Mouse (Mus musculus): ENCODE results near the gene Rnf43. TPM values are rescaled to one million over a fixed set of nuclear protein-coding genes. Genes with fewer than 3 reads are reported as not detected.

Gene Rnf43
- polyA plus RNA-seq, 1 experiment: 19.6 TPM

DNA sequence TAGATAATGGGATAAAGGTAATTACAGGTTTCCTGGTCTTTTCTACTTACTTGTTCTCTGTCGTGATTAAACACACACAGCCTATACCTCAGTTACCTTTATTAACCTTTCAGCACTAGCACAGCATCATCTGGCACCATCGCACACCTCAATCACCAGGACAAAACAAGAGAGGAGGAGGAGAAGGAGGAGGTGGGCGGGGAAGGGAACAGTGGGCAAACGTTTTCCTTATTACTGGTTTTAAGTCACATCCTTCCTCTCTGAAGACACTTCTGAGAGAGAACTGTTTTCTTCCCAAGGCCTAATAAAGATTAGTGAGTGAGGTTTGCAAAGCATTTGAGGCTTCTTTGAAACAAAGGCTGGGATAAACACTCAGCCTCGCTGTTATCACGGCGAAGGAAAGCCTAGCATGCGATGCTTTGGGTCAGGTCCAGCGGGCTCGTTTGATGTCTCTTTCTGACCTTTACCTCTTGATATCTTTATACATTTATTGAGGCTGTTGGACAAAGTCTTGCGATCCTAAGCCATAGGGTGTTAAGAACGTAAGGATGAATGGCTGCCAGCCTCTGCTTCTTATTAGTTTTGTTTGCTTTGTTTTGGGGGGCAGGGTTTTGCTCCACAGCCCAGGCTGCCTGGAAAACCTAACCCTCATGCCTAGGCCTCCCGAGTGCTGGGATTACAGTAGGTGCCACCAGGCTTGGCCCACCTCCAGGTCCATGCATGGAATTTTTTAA, 20.5 kb downstream of the Rnf43 start:
- Histone ChIP-seq H3K4me3 (ENCODE audit: low read depth, low read length) (no peak overlapping the region), H3K4me1 (ENCODE audit: control insufficient read depth, insufficient read depth, insufficient read length, low read length) (peaks cover 33% of the 10 kb centered on the region), H3K36me3 (ENCODE audit: control insufficient read depth, insufficient read depth, low read length) (0 out of 2 replicates have a peak, but pooled peaks cover 1% of the 10 kb centered on the region), H3K27ac (ENCODE audit: insufficient read depth, low read depth, low read length) (peak overlapping the region; percentile 74), H3K27me3 (ENCODE audit: control insufficient read depth, insufficient read depth, low read length) (no peaks in the 10 kb centered on the region)
- 17% methylated on average over 13 of the region's 13 CpGs for WGBS
- TF ChIP-seq POLR2A (IDR thresholded peaks at IDR 0.05; ENCODE audit: low read depth, low read length) (no peak), CTCF (IDR thresholded peaks at IDR 0.05; ENCODE audit: extremely low read depth, insufficient read length, insufficient replicate concordance, low read depth, low read length) (no peak)

DNA sequence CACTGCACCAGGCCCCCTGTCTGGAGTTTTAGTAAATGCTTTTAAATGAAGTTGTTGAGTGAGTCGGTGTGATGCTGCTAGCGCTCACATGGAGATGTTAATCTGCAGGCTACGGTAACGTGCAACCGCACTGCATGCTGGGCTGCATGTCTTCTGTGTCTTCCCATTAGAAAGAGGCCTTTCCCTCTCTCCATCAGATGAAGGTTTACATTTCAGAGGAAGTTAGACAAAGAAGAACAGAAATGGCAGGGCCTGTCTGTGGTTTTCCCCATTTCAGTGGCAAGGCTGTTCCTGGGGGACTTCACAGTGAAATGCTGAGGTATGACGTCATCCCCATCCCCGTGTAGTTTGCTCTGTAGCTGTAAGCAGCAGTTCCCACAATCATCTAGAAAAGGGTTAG, 23.9 kb downstream of the Rnf43 start:
- Histone ChIP-seq H3K4me3 (ENCODE audit: low read depth, low read length) (no peak overlapping the region), H3K4me1 (ENCODE audit: control insufficient read depth, insufficient read depth, insufficient read length, low read length) (peaks cover 41% of the 10 kb centered on the region), H3K27ac (ENCODE audit: insufficient read depth, low read depth, low read length) (no peak overlapping the region), H3K36me3 (ENCODE audit: control insufficient read depth, insufficient read depth, low read length) (no peaks in the 10 kb centered on the region), H3K27me3 (ENCODE audit: control insufficient read depth, insufficient read depth, low read length) (no peaks in the 10 kb centered on the region)
- TF ChIP-seq CTCF (IDR thresholded peaks at IDR 0.05; ENCODE audit: extremely low read depth, insufficient read length, insufficient replicate concordance, low read depth, low read length) (no peak), POLR2A (IDR thresholded peaks at IDR 0.05; ENCODE audit: low read depth, low read length) (no peak)
- 28% methylated on average over 7 of the region's 7 CpGs for WGBS

DNA sequence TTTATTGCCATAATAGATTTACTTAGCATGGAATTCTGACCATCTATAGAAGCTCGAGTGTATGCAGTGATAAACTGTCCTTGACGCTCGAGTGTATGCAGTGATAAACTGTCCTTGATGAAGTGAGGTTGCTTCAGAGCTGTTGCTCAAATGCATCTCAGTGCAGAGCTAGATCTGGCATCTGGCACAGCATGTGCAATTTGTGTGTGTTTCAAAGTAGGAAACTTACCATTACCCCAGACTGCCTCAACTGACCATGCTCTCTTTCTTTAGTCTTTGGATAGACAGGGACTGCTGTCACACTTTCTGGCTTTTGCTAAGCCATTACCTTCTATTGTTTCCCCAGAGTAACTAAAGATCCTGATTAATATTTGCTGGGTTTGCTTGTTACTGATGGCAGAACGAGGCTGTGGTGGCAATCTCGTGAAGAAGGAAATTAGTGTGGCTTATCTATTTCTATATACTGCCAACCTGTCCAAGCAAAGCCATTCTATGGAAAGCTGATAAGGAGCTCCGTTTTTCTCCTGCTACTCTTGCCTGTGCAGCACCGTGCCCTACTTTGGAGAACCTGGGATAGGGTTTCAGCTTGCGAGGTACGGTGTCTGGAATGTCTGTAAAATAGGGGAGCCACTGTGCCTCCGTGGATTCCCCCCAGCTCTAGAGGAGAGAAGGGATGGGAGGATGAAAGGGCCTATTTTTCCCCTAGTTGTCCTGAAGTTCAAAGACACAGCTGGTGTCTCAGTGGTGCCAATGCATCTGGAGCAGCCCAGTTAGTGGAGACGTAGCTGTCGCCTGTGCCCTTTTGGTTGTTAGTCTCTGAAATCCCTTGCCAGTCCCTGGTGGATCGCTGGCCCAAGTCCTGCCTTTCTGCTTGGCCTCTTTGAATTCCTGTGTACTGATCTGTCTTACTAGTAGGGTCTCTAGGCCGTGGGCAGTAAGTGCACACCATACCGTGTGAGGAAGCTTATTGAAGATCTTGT, 25.0 kb downstream of the Rnf43 start:
- Histone ChIP-seq H3K4me1 (ENCODE audit: control insufficient read depth, insufficient read depth, insufficient read length, low read length) (peaks cover 35% of the 10 kb centered on the region), H3K27ac (ENCODE audit: insufficient read depth, low read depth, low read length) (peak overlapping the region; percentile 41), H3K27me3 (ENCODE audit: control insufficient read depth, insufficient read depth, low read length) (no peaks in the 10 kb centered on the region), H3K36me3 (ENCODE audit: control insufficient read depth, insufficient read depth, low read length) (no peaks in the 10 kb centered on the region), H3K4me3 (ENCODE audit: low read depth, low read length) (no peak overlapping the region)
- 24% methylated on average over 15 of the region's 15 CpGs for WGBS
- TF ChIP-seq POLR2A (IDR thresholded peaks at IDR 0.05; ENCODE audit: low read depth, low read length): no peak
- no peak for TF ChIP-seq CTCF (IDR thresholded peaks at IDR 0.05; ENCODE audit: extremely low read depth, insufficient read length, insufficient replicate concordance, low read depth, low read length)

DNA sequence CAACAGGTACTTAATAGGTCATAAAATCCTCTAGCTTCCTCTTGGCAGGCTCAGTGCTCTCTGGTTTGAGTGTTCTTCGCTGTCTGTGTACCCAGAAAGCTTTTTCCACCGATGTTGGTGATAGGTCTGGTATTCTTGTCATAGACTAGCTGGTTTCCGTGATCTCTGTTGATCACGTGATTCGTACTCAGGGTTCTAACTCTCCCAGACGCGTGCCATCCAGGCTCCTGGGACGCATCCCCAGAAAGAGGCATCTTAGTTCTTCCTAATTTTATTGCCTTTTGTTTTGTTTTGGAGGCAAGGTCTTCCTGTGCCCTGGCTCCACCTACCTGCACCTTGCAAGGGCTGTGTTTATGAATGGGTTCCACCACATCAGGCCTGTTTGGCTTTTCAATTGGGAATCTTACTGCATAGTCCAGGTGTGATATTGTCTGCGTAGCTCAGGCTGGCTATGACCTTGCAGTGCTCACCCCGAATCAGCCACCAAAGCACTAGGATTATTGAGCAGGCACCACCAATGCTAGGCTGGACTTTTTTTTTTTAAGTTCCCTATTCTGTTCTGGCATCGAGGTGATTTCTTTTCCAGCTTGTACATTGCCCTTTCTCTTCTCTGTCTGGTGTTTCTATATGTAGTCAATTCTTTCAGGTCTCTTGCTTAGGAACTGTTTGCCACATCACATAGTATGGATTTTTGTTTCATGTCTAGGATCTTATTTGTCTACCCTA, 26.1 kb downstream of the Rnf43 start:
- 23% methylated on average over 11 of the region's 11 CpGs for WGBS
- Histone ChIP-seq H3K27ac (ENCODE audit: insufficient read depth, low read depth, low read length) (peak overlapping the region; percentile 28), H3K36me3 (ENCODE audit: control insufficient read depth, insufficient read depth, low read length) (no peaks in the 10 kb centered on the region), H3K27me3 (ENCODE audit: control insufficient read depth, insufficient read depth, low read length) (no peaks in the 10 kb centered on the region), H3K4me3 (ENCODE audit: low read depth, low read length) (no peak overlapping the region), H3K4me1 (ENCODE audit: control insufficient read depth, insufficient read depth, insufficient read length, low read length) (peaks cover 32% of the 10 kb centered on the region)
- TF ChIP-seq CTCF (IDR thresholded peaks at IDR 0.05; ENCODE audit: extremely low read depth, insufficient read length, insufficient replicate concordance, low read depth, low read length) (no peak), POLR2A (IDR thresholded peaks at IDR 0.05; ENCODE audit: low read depth, low read length) (no peak)

DNA sequence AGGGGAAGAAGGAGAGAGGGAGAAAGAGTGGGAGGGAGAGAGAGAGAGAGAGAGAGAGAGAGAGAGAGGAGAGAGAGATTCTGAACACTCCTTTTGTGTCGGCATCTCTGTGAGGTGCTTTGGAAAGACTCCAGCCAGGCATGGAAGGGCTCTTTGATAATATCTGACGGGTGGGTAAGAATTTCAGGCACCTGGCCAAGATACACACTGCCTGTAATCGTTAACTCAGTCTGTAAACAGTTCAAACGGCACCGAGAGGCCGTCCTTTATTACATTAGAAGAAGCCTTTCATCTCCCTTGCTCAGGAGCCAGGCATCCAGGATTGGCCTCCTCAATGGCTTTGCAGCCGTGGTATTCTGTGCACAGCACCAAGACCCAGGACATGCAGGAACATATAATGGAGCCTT, 26.9 kb downstream of the Rnf43 start:
- 7% methylated on average over 7 of the region's 7 CpGs for WGBS
- Histone ChIP-seq H3K27ac (ENCODE audit: insufficient read depth, low read depth, low read length) (peak overlapping the region; percentile 57), H3K27me3 (ENCODE audit: control insufficient read depth, insufficient read depth, low read length) (no peaks in the 10 kb centered on the region), H3K4me3 (ENCODE audit: low read depth, low read length) (peak overlapping the region; percentile 14), H3K4me1 (ENCODE audit: control insufficient read depth, insufficient read depth, insufficient read length, low read length) (peaks cover 32% of the 10 kb centered on the region), H3K36me3 (ENCODE audit: control insufficient read depth, insufficient read depth, low read length) (no peaks in the 10 kb centered on the region)
- no peak for TF ChIP-seq CTCF (IDR thresholded peaks at IDR 0.05; ENCODE audit: extremely low read depth, insufficient read length, insufficient replicate concordance, low read depth, low read length)
- no peak for TF ChIP-seq POLR2A (IDR thresholded peaks at IDR 0.05; ENCODE audit: low read depth, low read length)

DNA sequence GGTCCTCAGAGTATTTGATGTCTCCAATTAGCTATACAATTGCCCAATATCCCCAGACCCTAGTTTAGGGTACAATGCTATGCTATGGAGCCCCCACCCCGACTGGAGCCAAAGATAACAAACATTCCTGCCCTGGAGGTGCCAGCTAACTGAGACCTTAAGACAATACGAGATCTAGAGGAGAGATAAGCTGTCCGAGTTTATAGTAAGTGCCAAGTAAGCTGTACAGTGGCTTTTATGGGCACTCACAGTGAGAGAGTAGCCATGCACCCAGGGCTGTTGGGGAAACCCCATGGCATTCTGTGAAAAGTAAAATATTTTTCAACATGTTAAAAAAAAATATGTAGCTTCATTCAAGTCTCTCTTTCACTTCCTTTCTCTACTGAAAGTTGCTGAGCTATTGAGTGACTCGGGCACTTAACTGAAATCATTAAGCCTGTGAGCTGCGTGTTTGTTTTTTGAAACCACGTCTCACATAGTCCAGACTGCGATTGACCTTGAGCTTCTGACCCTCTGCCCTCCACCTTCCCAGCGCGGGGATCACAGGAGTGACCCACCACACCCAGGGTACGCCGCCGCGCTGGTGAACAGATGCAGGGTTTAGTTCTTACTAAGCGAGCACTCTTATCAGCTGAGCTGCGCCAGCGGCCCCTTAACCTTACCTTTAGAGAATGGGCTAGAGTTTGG, 27.7 kb downstream of the Rnf43 start:
- H3K27me3 ChIP-seq (ENCODE audit: control insufficient read depth, insufficient read depth, low read length): no peaks in the 10 kb centered on the region
- H3K4me1 ChIP-seq (ENCODE audit: control insufficient read depth, insufficient read depth, insufficient read length, low read length): peaks cover 32% of the 10 kb centered on the region
- H3K27ac ChIP-seq (ENCODE audit: insufficient read depth, low read depth, low read length): peak overlapping the region; percentile 57
- 13% methylated on average over 16 of the region's 16 CpGs for WGBS
- H3K4me3 ChIP-seq (ENCODE audit: low read depth, low read length): peak overlapping the region; percentile 20; the same call in 1 of the 2 replicates
- TF ChIP-seq CTCF (IDR thresholded peaks at IDR 0.05; ENCODE audit: extremely low read depth, insufficient read length, insufficient replicate concordance, low read depth, low read length) (no peak), POLR2A (IDR thresholded peaks at IDR 0.05; ENCODE audit: low read depth, low read length) (no peak)
- no peaks in the 10 kb centered on the region for H3K36me3 ChIP-seq (ENCODE audit: control insufficient read depth, insufficient read depth, low read length)
